Mouse (Mus musculus) layer of hippocampus, adult 11-12 months (tissue): ENCODE measurements around the gene Hoxb8.

Experiments
- DNase-seq: peaks from one replicate; pipeline ENCODE4 v3.0.0; 2022; ENCODE audit warnings: low spot score

Hoxb8 gene

DNA sequence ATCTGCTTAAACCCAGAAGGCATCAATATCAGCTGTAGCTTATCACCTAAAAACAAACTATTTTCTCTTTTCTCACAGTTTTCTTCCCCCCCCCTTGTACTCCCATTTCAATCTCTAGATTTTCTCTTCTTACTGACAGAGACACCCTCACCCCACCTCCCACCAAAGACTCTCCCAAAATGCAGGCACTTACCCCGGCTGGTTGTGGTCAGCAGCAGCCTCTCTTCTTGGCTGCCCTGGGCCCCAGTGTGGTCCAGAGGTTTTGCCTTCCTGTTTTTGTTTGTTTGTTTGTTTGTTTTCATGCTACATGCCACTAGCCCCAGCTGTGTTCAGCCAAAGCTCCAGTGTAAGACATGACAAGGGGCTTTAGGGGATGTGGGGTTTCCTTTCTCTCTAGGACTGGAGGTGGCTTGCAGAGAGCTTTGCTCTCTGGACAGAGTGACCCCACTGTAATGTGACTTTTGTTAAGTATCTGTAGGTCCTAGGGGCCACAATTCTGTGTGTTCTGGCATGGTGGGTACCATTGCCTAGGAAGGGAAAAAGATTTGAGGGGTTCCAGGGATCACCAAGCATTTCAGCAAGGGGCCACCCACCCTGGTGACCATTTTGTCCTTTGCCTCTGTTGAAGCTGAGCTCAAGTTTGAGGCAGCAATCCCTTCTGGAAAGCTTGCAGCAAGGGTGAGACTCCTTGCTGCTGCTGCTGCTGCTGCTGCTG, 13.5 kb upstream of the Hoxb8 start:
- no peak for DNase-seq

DNA sequence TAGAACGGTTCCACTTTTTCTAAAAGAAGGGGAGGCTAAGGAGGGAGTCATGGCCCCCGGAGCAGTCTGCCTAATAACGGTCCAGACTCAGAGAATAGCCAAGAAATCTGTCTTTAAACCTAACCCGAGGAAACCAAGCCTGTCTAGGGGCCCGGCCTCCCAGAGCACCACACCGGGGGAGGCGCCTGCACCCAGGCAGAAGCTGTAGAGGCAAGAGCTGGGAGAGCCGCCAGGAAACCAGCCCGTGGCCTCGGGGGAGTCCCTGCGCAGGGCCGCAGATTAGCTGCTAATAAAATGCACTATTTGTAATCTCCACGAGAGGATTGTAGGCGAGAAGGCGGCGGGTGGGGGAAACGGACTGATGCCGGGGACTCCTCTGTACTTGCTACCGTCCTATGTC, 11.8 kb upstream of the Hoxb8 start:
- no peak for DNase-seq

DNA sequence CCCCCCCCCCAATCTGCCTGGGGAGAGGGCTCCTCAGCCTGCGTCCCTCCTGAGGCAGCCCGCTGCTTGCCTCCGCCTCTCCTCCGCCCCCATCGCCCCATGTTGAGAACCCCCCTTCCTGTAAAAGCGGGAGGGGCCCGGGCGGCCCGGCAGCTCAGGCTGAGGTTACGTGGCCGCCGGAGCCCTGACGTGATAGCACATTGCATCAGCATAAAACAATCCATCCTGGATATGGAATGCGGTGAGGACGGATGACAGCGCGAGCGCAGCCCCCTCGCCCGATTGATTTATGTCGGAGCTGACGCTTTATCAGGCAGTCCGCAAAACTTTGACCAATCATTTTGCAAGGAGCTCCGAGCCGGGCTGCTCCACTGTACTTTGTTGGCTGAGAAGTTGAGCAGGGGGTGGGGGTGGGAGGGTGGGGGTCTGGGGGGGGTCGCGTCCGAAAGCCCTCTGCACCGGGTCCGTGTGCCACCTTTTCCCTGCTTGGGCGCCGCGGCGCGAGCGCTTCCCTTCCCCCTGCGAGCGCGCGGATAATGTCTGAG, 10.6 kb upstream of the Hoxb8 start, which contains the start of gene Hoxb9:
Hoxb9 (plus strand) TSS at position 462 of the 545 bp plus-strand sequence.
- DNase-seq: no peak

DNA sequence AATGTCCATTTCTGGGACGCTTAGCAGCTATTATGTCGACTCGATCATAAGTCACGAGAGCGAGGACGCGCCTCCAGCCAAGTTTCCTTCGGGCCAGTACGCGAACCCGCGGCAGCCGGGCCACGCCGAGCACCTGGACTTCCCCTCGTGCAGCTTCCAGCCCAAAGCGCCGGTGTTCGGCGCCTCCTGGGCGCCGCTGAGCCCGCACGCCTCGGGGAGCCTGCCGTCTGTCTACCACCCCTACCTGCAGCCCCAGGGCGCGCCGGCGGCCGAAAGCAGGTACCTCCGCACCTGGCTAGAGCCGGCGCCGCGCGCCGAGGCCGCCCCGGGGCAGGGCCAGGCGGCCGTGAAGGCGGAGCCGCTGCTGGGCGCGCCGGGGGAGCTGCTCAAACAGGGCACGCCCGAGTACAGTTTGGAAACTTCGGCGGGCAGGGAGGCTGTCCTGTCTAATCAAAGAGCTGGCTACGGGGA, 10.1 kb upstream of the Hoxb8 start:
- no peak for DNase-seq

GRCm38 (mm10) chr11:96272024-96272921, 9.4 kb upstream of the Hoxb8 start:
- no peak for DNase-seq

DNA sequence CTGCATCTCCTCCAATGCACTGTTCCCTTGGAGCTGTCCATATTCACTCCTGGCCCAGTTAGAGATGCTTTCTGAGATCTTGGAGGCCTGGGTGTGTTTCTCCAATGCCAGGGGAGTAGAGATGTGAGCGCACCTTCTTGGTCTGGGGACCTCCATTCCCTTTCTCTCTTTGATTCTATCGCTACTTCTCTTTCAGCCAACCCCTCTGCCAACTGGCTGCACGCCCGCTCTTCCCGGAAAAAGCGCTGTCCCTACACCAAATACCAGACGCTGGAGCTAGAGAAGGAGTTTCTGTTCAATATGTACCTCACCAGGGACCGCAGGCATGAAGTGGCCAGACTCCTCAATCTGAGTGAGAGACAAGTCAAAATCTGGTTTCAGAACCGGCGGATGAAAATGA, 7.3 kb upstream of the Hoxb8 start:
- DNase-seq: no peak

DNA sequence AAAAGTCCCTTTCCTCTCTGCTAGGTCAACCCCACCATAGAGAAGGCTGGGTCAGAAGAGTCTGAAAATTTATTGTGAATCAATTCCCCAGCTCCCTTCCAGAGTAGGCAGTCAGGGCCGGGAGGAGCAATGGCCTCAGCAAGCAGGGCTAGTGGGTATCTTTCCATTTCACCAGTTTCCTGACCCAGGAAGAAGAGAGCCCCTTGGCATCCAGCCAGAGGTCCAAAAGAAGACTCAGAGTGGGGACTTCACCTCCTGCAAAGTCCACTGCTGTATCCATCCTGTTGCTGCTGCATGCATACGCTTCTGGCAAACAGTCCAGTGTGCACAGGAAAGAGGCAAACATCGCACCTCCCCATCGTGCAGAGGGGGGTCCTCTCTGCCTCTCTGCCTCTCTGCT, 5.8 kb upstream of the Hoxb8 start:
- DNase-seq: no peak

- DNase-seq: no peak
Measured at GRCm38 (mm10) chr11:96277151-96278044, 4.3 kb upstream of the Hoxb8 start.

DNA sequence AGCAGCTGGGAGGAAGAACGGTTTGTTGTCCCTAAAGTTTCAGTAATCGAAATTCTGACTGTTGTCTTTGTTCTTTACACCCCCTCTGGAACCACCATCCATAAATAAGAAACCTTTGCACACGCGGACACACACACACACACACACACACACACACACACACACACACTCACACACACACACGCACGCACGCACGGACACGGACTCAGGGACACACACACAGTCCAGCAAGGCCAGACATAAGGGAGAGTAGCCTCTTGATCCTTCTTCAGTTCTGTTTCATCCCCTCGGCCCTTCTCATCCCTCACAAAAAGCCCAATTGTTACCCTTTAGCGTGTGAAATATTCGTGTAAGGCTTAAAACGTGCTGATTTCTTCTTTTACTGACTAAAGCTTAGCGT, 3.4 kb upstream of the Hoxb8 start:
- DNase-seq: no peak

DNA sequence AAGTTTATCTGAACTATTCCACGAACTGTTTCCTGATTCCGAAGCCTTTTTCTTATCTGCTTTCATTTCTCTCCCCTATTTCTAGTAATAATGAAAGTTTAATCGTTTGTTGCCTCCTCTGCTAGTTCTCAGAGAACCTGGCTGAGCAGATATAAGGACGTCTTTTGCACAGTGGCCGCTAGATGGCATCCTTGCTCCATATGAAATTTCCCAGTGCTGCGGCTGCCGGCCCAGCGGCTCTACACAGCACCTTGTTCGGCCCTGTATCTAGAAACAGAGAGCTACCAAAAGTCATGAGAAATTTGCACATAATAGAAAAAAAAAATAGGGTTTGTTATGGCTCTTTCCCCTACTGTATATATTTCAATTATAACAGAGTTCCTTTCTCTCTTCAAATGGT, 2.9 kb upstream of the Hoxb8 start:
- peak; percentile 82 for DNase-seq

DNA sequence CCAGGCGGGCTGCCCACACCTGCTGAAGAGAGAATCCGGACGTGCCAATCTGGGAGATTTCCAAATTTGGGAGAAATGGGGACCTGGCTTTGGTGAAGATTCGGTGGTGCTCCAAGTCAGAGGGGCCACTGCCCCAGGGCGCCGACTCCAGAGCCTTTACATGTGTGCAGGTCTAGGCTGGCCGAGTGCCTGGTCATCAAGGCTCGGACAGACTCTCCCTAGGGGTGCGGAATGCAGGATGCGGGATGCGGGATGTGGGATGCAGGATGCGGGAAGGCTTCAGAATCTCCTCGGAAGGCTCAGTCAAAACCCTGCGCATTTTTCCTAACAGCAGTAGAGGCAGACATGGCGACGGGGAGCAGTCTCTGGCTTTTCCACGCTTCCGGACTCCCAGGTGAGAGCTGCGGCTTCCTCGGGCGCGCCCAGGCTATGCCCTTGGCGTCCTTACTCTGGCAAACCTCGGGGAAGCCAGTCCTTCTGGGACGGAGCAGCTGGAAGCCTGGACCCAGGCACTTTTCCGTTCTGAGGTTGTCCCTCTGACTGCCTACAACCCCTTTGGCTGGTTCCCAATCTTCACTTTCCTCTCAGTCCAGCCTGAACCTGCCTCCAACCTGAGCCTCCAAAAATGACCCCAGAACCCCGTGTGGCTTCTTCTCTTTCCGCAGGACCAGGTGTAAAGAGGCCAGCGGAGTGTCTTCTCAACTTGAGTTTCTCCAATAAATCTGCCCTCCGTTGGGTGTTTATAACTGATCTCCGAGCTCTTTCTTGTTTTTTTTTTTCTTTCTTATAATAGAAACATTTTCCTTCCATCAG, 2.1 kb upstream of the Hoxb8 start:
- DNase-seq: no peak

DNA sequence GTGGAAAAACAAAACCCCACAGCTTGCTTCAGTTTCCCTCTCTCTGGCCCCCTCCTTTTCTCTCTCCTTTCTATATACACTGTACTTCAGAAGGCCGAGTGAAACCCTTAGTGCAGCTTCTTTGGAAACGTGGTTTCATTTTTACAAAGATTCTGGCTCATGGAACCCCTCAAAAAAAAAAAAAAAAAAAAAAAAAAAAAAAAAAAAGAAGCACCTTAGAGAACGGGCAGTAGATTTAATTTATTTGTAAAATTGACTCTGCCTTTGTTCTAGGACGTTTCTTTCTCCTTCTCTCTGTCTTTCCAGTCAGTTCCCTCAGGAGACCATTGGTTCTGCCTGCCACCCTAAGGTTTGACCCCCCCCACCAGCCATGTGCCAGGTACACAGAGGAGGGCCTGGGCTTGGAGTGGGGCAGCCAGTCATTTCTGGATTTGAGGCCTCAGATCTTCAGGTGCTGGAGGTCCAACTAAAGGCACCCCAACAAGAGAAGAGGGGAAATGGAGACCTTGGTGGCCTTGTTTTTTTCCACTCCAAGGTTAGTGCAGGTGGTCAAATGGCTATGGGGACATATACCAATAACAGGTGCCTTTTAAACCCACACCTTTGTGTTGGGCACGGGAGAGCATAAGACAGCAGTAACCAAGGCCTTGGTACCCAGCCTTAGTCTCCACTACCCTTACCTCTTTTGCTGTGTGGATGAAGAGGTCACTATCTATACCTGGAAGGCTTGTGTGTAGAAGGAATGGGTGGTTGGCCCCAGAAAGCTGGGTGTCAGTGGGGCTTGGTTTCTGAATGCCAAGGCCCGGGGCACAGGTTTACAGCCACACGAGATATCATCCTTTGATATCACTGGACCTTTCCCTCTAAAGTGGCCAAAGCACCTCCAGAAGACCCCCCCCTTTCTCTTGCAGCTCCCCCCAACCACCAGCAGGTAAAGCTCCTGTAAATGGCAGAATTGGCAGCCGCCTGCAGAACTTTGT, 1.0 kb upstream of the Hoxb8 start:
- no peak for DNase-seq

- DNase-seq: no peak
Measured at GRCm38 (mm10) chr11:96281396-96281795, 309 bp upstream of the Hoxb8 start.

DNA sequence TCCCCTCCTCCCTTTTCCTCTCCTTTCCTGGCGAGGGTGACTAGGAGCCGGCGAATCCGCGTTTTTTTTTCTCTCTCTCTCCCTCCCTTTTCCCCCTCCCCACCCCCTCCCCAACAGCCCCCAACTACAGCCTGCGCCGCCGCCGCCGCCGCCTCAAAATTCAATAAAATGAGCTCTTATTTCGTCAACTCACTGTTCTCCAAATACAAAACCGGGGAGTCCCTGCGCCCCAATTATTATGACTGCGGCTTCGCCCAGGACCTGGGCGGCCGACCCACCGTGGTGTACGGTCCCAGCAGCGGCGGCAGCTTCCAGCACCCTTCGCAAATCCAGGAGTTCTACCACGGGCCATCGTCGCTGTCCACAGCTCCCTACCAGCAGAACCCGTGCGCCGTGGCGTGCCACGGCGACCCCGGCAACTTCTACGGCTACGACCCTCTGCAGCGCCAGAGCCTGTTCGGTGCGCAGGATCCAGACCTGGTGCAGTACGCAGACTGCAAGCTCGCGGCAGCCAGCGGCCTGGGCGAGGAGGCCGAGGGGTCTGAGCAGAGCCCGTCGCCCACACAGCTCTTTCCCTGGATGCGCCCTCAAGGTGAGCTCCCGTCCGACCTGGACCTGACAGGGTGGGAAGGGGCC, 1.2 kb downstream of the Hoxb8 start:
- DNase-seq: no peak

DNA sequence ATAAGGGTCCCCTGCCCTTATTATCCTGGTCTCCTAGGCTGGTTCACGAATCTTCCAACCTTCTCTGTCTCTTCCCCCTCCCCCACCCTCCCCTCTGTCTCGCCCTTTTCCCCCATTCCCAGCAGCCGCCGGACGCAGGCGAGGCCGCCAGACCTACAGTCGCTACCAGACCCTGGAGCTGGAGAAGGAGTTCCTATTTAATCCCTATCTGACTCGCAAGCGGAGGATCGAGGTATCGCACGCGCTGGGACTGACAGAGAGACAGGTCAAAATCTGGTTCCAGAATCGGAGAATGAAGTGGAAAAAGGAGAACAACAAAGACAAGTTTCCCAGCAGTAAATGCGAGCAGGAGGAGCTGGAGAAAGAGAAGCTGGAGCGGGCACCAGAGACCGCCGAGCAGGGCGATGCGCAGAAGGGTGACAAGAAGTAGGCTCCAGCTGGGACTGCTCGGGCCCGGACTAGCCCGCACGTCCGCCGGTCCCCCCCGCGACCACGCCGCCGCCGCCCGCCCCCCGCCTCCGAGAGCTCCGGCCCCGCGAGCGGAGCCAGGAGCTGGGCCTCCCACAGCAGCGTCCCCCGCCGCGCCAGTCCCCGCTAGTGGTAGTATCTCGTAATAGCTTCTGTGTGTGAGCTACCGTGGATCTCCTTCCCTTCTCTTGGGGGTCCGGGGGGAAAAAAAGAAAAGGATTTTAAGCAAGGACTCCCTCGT, 2.5 kb downstream of the Hoxb8 start:
- DNase-seq: no peak

- no peak for DNase-seq
Measured at GRCm38 (mm10) chr11:96284774-96285734, 3.3 kb downstream of the Hoxb8 start.
